Mouse (Mus musculus) lung, postnatal 0 days (tissue): ENCODE measurements around the gene Habp4. TPM values are rescaled to one million over a fixed set of nuclear protein-coding genes. Genes with fewer than 3 reads are reported as not detected.

Experiments used
- ATAC-seq: fragments of 200-750 bp; cut with Nextera tagmentation; 2 replicates; pipeline ENCODE4 v1.8.0; 2017; ENCODE audit warnings: moderate library complexity
- DNase-seq: peaks from one replicate; pipeline ENCODE4 v3.0.0-alpha.2; 2016; ENCODE audit warnings: low spot score
- H3K27ac ChIP-seq: fragments of 300-500 bp; sonication (generic); 2 replicates; pipeline ENCODE4 v1.5.1; 2014; ENCODE audit warnings: antibody characterized with exemption, mild to moderate bottlenecking, low read length, mixed read lengths
- H3K27me3 ChIP-seq: fragments of 300-500 bp; sonication (generic); replicated peaks from 2 replicates; pipeline ENCODE4 v1.6.1; 2014; ENCODE audit warnings: low read length, mixed read lengths; ENCODE audit not compliant: insufficient read depth
- H3K36me3 ChIP-seq: fragments of 300-500 bp; sonication (generic); 2 replicates; pipeline ENCODE4 v1.6.1; 2014; ENCODE audit warnings: low read length, mixed read lengths; ENCODE audit not compliant: insufficient read depth
- H3K4me1 ChIP-seq: fragments of 300-500 bp; sonication (generic); 2 replicates; pipeline ENCODE4 v1.6.1; 2014; ENCODE audit warnings: antibody characterized with exemption, low read depth, low read length, mixed read lengths; ENCODE audit not compliant: insufficient read depth
- H3K4me2 ChIP-seq: fragments of 300-500 bp; sonication (generic); replicated peaks from 2 replicates; pipeline ENCODE4 v1.6.1; 2014; ENCODE audit warnings: low read depth, mild to moderate bottlenecking, low read length, moderate library complexity, mixed read lengths
- H3K4me3 ChIP-seq: fragments of 300-500 bp; sonication (generic); 2 replicates; pipeline ENCODE4 v1.5.1; 2014; ENCODE audit warnings: low read depth, low read length
- H3K9ac ChIP-seq: fragments of 300-500 bp; sonication (generic); replicated peaks from 2 replicates; pipeline ENCODE4 v1.6.1; 2014; ENCODE audit warnings: low read depth, mild to moderate bottlenecking
- H3K9me3 ChIP-seq: fragments of 300-500 bp; sonication (generic); 2 replicates; pipeline ENCODE4 v1.6.1; 2016; ENCODE audit warnings: low read length, mixed read lengths
- CTCF ChIP-seq: IDR thresholded peaks from 2 replicates; pipeline ENCODE4 v1.5.1; 2016; ENCODE audit warnings: antibody characterized with exemption, mild to moderate bottlenecking
- EP300 ChIP-seq: IDR thresholded peaks from 2 replicates; pipeline ENCODE4 v1.6.1; 2016; ENCODE audit warnings: antibody characterized with exemption, mild to moderate bottlenecking, control low read depth
- WGBS: fragments of 180-500 bp; shearing (Covaris S2); extraction: QIAGEN DNeasy Blood & Tissue Kit; methylation state at CpG from one replicate; pipeline ENCODE4 v1.1.7; 2014; 5-methylcytosine and 5-hydroxymethylcytosine counted together
- polyA plus RNA-seq: library from polyadenylated mRNA; unstranded; fragments of >200 nt; fragmentation: Nextera tagmentation; extraction: Ambion mirVana; gene quantifications from 2 replicates; pipeline ENCODE4 v1.2.1, GENCODE M21; 2015

The Habp4 gene
- polyA plus RNA-seq, 1 experiment from 2014 or later, result 16.6 TPM

DNA sequence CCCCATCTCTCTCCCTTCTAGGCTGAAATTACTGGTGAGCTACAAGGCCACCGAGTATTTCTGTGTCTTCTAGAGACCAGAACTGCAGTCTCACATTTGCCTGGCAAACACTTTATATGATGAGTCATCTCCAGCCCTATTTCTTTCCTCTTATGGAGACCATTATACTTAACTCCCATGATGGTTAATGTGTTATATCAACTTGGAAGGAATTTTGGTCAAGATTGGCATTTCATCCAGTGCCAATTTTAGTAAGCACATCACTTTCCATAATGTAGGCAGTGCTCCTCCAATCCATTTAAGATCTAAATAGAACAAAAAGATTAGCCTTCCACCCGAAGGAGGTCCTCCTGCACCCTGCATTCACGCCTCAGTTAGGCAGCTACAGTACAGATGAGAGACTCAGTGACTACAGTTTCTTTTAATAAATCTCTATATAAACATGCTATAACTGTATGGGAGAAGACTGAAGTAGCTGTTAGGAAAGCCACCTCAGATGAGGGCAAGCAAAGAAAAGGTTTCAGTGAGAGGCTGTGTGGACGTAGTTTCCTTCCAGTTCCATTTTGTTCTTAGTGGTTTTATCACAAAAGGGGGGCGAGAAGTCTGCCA is 50.5 kb downstream of the Habp4 start:
- 75% methylated on average over 5 of the region's 5 CpGs for WGBS
- no peak overlapping the region for H3K4me2 ChIP-seq

DNA sequence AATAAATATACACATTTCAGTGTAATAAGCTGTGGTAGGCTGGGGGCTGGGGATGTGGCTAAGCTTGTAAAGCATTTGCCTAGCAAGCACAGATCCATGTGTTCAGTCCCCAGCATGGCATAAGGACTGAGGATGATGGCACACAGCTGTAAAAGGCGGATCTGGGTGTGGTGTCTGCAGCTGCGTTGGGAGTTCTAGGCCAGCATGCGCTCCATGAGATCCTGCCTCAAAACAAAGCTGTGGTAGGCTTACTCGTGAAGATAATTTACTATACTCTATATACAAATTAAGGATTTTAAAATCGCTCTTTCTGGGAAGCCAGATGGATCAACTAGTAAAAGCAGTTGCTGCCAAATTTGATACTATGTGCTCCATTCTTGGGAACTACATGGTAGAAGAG is 53.3 kb downstream of the Habp4 start:
- no peaks in the 10 kb centered on the region for H3K27me3 ChIP-seq
- no peak overlapping the region for H3K4me2 ChIP-seq
- ATAC-seq (no peak), DNase-seq (no peak)
- no peaks in the 10 kb centered on the region for H3K36me3 ChIP-seq
- TF ChIP-seq EP300, result no peak
- TF ChIP-seq CTCF, result no peak
- no peak overlapping the region for H3K9ac ChIP-seq
- no peaks in the 10 kb centered on the region for H3K9me3 ChIP-seq
- WGBS, result 92% methylated on average over 5 of the region's 5 CpGs
- H3K4me1 ChIP-seq, result no peaks in the 10 kb centered on the region
- H3K27ac ChIP-seq, result no peak overlapping the region
- no peak overlapping the region for H3K4me3 ChIP-seq

More for the DNA sequence above, 50.5 kb downstream of the Habp4 start:
- Histone ChIP-seq H3K9ac (no peak overlapping the region), H3K4me1 (no peaks in the 10 kb centered on the region), H3K36me3 (no peaks in the 10 kb centered on the region), H3K4me3 (no peak overlapping the region), H3K27ac (no peak overlapping the region), H3K27me3 (no peaks in the 10 kb centered on the region), H3K9me3 (no peaks in the 10 kb centered on the region)
- ATAC-seq (no peak), DNase-seq (no peak)
- no peak for TF ChIP-seq EP300
- no peak for TF ChIP-seq CTCF

DNA sequence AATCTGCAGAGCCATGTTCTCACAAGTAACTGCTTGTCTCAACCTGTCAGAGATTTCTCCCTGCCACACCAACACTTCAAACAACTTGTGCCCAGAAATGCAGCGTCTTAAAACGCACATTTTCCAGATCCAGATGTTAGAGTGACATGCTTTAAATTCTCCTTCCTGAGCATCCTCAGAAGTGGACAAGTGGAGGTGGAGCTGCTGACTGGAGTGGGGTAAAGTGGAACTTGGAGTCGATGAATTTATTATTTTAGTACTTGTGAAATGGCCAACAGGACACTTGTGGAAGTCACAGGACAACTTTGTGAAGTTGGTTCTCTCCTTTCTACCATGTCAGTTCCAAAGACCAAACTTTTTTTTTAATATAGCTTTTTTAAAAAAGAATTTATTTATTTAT is 64.1 kb downstream of the Habp4 start:
- Histone ChIP-seq H3K4me3 (no peak overlapping the region), H3K27me3 (no peaks in the 10 kb centered on the region), H3K9me3 (no peaks in the 10 kb centered on the region), H3K4me1 (no peaks in the 10 kb centered on the region; the same call in 1 of the 2 replicates), H3K4me2 (no peak overlapping the region), H3K9ac (no peak overlapping the region), H3K36me3 (no peaks in the 10 kb centered on the region), H3K27ac (no peak overlapping the region)
- WGBS, result 40% methylated on average over 3 of the region's 3 CpGs
- ATAC-seq (peak; percentile 56), DNase-seq (peak; percentile 9)
- TF ChIP-seq CTCF, result no peak
- peak; percentile 55 for TF ChIP-seq EP300

DNA sequence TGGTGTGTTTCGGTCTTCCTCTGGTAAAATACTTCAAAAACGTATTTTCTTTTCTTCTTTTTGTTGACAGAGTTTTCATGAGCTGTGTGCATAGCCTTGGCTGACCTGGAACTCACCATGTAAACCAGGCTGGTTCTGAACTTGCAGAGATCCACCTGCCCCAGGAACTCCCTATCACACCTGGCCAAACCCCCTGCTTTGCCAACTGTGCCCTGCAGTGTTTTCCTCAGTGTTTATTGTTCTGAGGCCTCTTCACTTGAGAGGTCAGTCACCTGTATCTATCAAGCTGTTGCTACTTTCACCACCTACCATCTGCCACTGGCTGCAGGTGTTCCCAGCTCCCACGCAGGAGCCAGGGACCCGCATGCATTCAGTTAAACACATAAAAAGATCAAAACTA is 65.1 kb downstream of the Habp4 start:
- Histone ChIP-seq H3K27me3 (no peaks in the 10 kb centered on the region), H3K36me3 (no peaks in the 10 kb centered on the region), H3K9ac (no peak overlapping the region), H3K4me1 (no peaks in the 10 kb centered on the region; the same call in 1 of the 2 replicates), H3K9me3 (no peaks in the 10 kb centered on the region), H3K27ac (no peak overlapping the region), H3K4me3 (no peak overlapping the region), H3K4me2 (no peak overlapping the region)
- TF ChIP-seq EP300 (no peak), CTCF (no peak)
- ATAC-seq, result no peak
- WGBS, result 78% methylated on average over 4 of the region's 4 CpGs
- no peak for DNase-seq

DNA sequence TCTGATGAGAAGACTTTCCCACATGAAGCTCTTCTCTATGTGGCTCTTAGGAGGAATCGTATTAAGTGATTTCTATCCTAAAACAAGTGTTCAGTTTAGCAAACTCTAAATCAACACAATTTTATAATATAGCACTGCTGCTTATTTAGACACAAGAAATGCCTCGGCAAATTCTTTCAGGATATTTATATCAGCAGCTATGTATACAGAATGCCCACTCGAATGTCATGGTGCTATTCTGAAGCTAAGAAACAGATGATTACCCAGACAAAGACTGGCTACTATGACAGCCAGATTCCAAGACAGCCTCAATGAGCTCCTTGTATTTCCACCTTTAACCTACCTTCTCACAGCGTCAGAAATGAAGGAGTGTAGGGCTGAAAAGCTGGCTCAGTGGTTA is 71.5 kb downstream of the Habp4 start:
- ATAC-seq (no peak), DNase-seq (no peak)
- no peak for TF ChIP-seq EP300
- no peak for TF ChIP-seq CTCF
- no peak overlapping the region for H3K4me3 ChIP-seq
- H3K4me1 ChIP-seq, result no peaks in the 10 kb centered on the region
- no peaks in the 10 kb centered on the region for H3K9me3 ChIP-seq
- H3K27me3 ChIP-seq, result no peaks in the 10 kb centered on the region
- WGBS, result 68% methylated on average over 4 of the region's 4 CpGs
- no peak overlapping the region for H3K4me2 ChIP-seq
- no peaks in the 10 kb centered on the region for H3K36me3 ChIP-seq
- no peak overlapping the region for H3K27ac ChIP-seq
- H3K9ac ChIP-seq, result no peak overlapping the region

DNA sequence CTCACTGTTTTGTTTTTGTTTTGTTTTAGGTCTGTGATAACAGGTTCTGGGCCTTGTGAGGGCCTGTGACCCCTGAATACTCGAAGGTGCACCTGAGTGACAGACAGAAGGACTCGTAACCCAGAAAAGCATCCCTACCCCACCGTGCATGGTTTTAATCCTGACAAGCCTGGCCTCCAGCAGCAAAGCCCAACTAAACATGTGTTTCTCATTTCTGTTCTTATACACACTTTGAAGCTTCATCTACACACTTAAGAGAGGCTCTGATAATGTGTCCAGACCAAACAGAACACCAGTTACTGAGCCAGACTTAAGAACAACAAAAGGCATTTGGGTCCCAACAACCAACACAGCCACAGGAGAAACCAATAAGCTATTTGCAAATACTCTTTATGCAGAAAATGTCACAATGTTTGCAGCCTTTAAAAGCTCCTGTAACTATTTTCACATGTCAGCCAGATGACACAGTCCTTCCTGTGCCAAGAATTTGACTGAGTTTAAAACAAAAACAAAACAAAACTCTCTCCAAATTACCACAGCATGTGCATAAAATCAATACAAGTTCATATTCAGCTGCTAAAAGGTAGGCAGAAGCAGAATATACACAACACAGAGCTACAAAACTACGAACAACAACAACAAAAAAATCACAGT is 73.6 kb downstream of the Habp4 start:
- no peaks in the 10 kb centered on the region for H3K27me3 ChIP-seq
- 52% methylated on average over 4 of the region's 4 CpGs for WGBS
- no peaks in the 10 kb centered on the region for H3K4me1 ChIP-seq
- H3K4me2 ChIP-seq, result no peak overlapping the region
- DNase-seq (peak; percentile 23), ATAC-seq (no peak)
- TF ChIP-seq EP300, result no peak
- no peak for TF ChIP-seq CTCF
- H3K4me3 ChIP-seq, result no peak overlapping the region
- H3K27ac ChIP-seq, result no peak overlapping the region
- H3K9me3 ChIP-seq, result no peaks in the 10 kb centered on the region
- H3K36me3 ChIP-seq, result no peaks in the 10 kb centered on the region
- H3K9ac ChIP-seq, result no peak overlapping the region
